Mouse (Mus musculus) kidney, postnatal 10 days (tissue): ENCODE measurements around the gene Lpin1.

ENCODE experiments used
- DNase-seq: peaks from one replicate; pipeline ENCODE4 v3.0.0; 2021; ENCODE audit warnings: mixed read lengths

Lpin1 gene

DNA sequence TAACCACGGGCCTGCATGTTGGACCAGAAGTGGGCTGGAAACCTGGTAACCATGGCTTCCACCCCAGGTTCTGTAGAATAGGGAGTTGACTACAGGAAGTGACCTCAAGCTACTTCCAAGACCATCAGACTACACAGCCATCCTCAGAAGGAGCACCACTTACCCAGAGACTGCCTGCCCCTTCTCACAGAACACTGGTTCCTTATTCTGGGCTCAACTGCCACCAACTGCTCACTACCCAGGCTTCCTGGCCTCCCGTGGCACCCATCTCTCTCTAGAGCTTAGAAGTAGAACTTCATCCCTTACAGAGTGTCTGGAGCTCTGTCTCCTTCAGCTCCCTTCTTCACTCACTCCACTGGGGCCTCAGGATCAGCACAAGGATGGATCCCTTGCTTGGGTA is at the start of gene Lpin1:
Lpin1 (minus strand) TSS at position 31 of the 400 bp plus-strand sequence.
- no peak for DNase-seq

- DNase-seq: no peak
These were observed 46.4 kb upstream of the Lpin1 start for GRCm38 (mm10) chr12:16656906-16657875.

DNA sequence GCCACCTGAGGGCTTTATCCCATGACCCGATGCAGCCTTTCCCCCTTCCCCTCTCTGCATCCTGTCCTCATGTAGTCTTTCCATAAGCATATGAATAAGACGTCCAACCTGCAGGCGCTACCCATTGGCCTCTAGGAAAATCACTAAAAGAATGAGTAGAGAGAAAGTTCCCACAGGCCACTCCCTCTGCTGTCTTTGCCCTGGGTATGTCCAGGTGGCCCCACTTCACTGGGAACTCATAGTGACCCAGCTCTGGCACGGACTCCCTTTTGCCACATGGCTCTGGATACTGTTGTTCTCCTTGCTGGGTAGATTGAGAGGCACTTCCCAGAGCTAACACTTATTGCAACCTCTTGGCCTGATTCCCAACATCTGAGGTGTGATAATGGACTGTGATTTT is 44.8 kb upstream of the Lpin1 start:
- no peak for DNase-seq

DNA sequence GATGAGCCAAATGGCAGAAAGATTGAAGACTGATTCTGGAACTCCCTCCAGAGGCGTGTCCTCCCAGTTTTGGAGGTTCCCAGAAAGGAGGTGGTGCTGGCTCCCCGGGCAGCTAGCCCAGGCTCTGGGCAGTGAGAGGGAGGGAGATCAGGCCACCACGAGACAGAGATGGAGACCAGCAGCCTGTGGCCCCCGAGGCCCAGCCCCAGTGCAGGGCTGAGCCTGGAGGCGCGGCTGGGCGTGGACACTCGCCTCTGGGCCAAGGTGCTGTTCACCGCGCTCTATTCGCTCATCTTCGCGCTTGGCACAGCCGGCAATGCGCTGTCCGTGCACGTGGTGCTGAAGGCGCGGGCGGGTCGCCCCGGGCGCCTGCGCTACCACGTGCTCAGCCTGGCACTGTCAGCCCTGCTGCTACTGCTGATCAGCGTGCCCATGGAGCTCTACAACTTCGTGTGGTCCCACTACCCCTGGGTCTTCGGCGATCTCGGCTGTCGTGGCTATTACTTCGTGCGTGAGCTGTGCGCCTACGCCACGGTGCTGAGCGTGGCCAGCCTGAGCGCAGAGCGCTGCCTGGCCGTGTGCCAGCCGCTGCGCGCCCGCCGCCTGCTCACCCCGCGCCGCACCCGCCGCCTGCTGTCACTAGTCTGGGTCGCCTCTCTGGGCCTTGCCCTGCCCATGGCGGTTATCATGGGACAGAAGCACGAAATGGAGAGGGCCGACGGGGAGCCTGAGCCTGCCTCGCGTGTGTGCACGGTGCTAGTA is 42.7 kb upstream of the Lpin1 start, which contains the start of gene Ntsr2:
Ntsr2 (plus strand) TSS at position 51 of the 762 bp plus-strand sequence.
- peak; percentile 87 for DNase-seq

DNA sequence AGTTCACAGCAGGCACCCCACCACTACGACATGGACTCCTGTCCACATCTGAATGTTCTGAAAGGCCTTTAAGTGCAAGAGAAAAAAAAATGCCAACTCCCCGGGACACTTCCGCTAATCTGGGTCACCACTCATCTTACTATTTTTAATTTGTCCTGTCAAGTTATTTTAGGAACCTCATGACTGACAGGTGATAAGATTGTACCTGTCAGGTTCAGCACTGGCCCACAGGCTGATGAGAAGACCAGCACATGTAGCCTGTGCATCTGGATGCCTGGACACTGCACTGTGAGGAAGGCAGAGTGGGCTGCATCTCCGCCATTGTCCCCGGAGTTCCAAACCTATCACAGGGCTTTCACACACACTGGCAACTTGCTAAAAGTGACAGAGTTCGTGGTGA is 39.1 kb upstream of the Lpin1 start:
- no peak for DNase-seq

- DNase-seq: no peak
These were observed 37.5 kb upstream of the Lpin1 start for GRCm38 (mm10) chr12:16648273-16648672.

DNA sequence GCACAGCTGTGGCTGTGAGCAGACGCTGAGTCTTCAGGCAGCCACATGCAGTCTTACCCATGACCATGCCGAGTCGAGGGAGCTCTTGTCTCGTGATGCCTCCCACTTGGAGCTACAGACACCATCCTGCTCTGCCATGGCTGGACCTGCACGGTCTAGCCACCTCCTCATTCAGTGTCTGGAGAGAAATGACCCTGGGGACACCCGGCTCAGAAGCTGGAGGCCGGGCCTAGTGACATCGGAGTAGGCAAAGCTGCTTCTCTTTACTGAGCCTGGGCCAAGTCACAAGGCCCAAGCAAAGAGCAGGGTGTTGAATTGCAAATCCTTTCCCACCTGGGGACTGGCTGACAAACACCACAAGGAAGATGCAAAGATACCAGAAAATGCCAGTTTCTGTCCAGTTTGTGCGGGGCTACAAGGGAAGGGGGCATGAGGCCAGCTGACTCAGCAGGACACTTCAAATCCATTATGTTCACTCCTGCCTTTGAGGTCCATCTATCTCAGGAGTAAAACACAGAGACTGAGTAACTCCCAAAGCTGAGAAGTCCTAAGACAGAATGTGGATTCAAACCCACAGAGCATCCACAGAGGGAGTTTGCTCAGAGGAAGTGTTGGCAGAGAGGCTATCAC is 36.1 kb upstream of the Lpin1 start:
- DNase-seq: no peak

- no peak for DNase-seq
These were observed 33.9 kb upstream of the Lpin1 start for GRCm38 (mm10) chr12:16644698-16645097.

DNA sequence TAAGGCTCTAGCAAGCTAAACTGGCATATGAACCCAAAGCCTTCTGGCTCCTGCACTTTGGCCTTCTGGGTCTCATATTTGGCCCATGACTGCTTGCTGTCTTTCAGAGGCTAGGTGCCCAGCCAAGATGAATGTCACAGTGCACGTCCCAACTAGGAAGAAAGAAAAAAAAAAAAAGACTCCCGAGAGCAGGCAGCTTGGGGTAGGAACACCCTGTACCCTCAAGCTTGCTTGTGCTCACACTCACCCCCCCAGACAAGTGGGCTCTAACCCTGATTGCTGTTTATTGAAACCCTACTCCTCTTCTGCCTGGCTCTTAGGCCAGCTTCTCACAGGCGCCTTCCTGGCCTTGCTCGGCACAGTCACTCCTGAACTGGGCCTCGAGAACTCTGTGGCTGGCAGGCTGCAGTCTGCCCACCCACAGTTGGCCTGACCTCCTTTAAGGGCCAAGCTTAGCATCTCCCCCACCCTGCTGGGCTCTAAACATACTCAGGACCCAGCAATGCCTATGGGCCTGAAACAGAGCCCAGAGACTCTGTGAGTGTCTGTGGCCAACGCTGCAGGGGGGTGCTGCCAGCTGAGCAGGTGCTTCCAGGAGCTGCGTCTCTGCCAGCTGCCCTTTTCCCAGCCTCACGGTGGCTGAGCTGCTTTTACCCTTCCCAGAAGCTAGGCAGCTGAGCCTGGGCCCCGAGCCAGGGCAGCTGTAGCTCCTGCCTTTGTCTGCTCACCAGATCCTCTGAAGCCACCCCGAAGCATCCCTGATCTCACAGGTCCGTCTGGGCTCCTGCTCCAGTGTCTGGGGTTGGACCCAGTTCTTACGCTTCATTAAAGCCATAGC is 33.0 kb upstream of the Lpin1 start:
- no peak for DNase-seq

DNA sequence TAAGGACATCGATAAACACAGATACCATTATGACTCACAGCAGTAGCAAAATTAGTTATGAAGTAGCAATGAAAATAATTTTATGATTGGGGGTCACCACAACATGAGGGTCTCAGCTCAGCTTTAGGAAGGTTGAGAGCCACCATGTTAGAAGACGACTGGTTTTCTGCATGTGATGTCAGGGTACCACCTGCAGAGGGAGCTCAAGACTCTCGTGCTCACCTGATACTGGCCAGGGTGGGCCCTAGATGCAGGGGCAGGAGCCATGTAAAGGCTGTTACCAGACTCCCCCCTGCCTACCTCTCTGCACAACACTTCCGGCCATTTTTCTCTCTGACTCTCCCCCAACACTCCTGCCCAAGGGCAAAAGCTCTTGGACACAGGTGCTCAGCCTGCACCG is 31.2 kb upstream of the Lpin1 start:
- no peak for DNase-seq

DNA sequence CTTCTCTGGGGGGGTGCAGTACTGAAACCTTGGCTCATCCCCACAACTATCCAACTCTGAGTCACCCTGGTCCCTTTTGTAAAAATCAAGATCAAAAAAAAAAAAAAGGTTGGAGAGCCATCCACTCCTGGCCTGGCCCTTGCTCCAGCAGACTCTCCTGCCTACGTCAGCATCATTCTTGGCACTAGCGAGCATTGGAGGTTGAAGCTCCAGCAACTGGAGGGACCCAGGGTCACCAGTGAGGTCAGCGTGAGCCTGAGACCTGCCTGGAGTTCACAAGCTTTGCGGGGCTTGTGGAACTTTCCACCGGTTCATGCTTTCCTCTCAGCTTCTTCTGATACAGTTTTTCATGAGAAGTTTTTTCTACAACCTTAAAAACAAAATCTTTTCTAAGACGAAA is 29.3 kb upstream of the Lpin1 start:
- no peak for DNase-seq

- DNase-seq: peak; percentile 23
These were observed 28.5 kb upstream of the Lpin1 start for GRCm38 (mm10) chr12:16639078-16639771.

- no peak for DNase-seq
These were observed 25.1 kb upstream of the Lpin1 start for GRCm38 (mm10) chr12:16635816-16636215.

DNA sequence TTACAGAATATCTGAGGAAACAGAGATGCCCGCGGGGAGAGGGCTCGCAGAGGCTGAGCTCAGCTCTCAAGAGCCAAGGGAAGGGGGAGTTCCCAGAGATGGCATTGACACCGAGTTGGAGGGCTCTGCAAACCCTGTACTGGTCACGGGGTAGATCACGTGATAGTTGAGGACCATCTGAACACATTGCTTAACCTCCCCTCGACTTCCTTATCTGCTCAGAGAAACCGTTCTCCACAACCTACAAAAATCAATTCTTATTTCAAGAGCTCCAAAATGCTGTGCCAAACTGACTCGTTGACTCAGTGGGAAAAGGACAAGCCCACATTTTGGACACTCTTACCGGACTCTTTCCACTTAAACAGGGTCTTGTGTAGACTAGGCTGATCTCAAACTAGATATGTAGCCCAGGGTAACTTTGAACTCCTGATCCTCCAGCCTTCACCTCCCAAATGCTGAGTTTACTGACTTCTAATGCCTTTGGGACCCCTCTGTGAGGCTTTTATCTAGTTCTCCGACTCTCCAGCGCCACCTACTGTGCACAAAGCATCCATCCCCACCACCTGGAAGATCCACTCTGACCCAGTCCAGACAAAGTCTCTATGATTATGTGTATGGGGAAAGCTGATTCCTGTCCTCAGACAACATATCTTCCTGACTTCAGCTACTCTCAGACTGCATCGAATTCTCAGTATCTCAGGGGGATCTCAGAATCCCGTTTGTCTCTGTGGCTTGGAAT is 23.5 kb upstream of the Lpin1 start:
- DNase-seq: peak; percentile 82

- no peak for DNase-seq
These were observed 22.5 kb upstream of the Lpin1 start for GRCm38 (mm10) chr12:16633235-16633634.

GRCm38 (mm10) chr12:16631423-16631822 is 20.7 kb upstream of the Lpin1 start:
- DNase-seq: no peak

GRCm38 (mm10) chr12:16630866-16631185 is 20.1 kb upstream of the Lpin1 start:
- DNase-seq: no peak

- DNase-seq: peak; percentile 76
These were observed 19.5 kb upstream of the Lpin1 start for GRCm38 (mm10) chr12:16630152-16630865.

DNA sequence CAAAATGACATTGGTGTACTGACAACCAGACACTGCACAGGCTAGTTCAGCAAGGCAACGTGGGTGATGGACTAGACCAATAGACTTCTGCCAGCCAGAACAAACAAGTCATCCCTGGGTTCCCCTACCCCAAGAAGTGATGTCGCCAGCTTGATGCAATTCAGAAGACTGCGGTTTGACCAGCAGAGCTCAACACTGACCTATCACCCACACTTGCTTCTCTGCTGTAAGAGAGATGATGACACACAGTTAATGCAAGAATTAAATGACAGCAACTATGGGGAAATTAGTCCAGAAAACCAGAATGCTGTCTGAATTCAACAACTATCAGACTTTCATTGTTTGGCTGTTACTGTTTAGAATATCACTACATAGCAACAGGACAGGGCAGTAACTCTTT is 9.5 kb upstream of the Lpin1 start:
- no peak for DNase-seq

- no peak for DNase-seq
These were observed 8.7 kb upstream of the Lpin1 start for GRCm38 (mm10) chr12:16619453-16619852.
